Mouse (Mus musculus): Measurements from ENCODE around the gene Gm3402.
"Not testable (repeated sequence)": the region's sequence is repeated elsewhere in the genome, so short reads cannot be mapped to it uniquely, and the experiment has no call there.

- not testable (repeated sequence) for TF ChIP-seq EP300 (IDR thresholded peaks at IDR 0.05; ENCODE audit: low read depth in 1 of 2, low read length in 2 of 2); POLR2A (IDR thresholded peaks at IDR 0.05; ENCODE audit: control insufficient read depth in 1 of 2, insufficient read depth in 1 of 2, low read depth in 1 of 2, low read length in 2 of 2, poor library complexity in 1 of 2); CTCF (IDR thresholded peaks at IDR 0.05 in 2 of 3, conservative IDR thresholded peaks at IDR 0.05 in 1 of 3; ENCODE audit: control insufficient read depth in 1 of 3, insufficient read depth in 1 of 3, low read depth in 2 of 3, low read length in 3 of 3, poor library complexity in 1 of 3, severe bottlenecking in 1 of 3); NRF1 (IDR thresholded peaks at IDR 0.05; ENCODE audit: insufficient read depth, low read depth, low read length, poor library complexity, severe bottlenecking); MYC (IDR thresholded peaks at IDR 0.05; ENCODE audit: low read depth, low read length); UBTF (IDR thresholded peaks at IDR 0.05; ENCODE audit: borderline replicate concordance, insufficient read depth, low read depth, low read length); TBP (IDR thresholded peaks at IDR 0.05; ENCODE audit: low read depth, low read length); ZNF384 (IDR thresholded peaks at IDR 0.05; ENCODE audit: low read depth, low read length); BHLHE40 (IDR thresholded peaks at IDR 0.05; ENCODE audit: borderline replicate concordance, low read depth, low read length); SIN3A (IDR thresholded peaks at IDR 0.05; ENCODE audit: low read length); E2F4 (IDR thresholded peaks at IDR 0.05; ENCODE audit: borderline replicate concordance, low read depth, low read length); ZC3H11A (IDR thresholded peaks at IDR 0.05; ENCODE audit: low read depth, low read length); ZMIZ1 (IDR thresholded peaks at IDR 0.05; ENCODE audit: low read depth, low read length)
These were observed 22.9 kb upstream of the Gm3402 start, which contains the start of gene Gm6370 for GRCm38 (mm10) chr5:146491063-146491462.
